Mouse (Mus musculus) kidney, adult 9 months (tissue): ENCODE data around the gene Gm28048.

Source experiments
- DNase-seq: peaks from one replicate; pipeline ENCODE4 v3.0.0; 2022

Gene Gm28048

DNA sequence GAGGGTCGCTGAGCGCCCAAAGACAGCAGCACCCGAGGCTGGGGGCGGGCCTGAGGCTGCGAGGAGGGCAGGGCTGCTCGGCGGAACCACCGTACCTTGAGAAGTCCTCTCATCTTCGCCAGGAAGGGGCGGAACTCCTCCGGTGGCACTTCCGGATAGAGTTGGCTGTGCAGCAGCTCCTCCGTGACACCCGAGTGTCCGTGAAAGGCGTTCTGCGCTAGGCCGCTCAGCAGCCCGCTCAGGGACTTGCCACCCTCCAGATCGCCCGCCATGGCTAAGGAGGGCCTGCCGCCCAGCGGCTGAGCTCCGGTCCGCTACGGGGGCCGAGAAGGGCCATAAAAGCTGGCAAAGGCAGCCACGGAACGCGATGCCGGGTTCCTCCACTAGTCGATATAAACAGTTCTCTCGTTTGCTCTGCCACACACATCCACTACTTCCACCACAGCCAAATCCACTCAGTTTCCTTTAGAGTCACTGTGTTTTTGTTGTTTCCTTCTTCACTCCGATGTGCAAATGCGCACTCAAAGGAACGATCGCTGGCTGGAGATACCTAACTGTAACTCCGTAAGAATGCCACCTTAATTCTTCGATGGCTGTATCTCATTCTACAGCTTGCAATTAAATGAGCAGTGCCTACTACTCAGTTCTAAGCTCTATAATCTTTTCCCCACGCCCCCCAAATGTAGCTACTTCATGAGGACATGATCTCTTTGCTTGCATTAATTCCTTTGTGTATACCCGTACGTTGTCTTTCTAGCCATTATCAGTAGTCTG lies at the start of gene Gm28048, which contains the start of gene Commd1:
Gm28048 (minus strand) TSS at position 107 of the 774 bp plus-strand sequence.
Commd1 (minus strand) TSS at position 399 of the 774 bp plus-strand sequence.
- peak; percentile 96 for DNase-seq

DNA sequence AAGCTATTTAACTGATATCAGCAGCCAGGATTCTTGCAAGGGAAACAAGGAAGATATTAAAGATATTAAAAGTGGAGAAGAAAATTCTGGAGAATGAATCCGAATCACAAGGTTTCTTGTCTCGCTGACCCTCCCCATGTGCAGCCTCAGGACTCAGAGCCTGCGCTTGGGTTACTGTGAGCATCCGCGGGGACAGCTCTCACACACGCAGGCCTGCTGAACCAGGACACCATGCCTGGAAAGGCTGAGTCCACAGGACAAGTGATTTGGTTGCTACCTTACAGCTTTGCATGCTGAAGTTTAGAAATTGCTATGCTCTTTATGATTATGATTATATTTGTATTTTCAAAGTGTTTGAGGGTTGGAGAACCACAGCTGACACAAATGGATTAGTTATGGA lies 47.5 kb upstream of the Gm28048 start:
- DNase-seq, result no peak

DNA sequence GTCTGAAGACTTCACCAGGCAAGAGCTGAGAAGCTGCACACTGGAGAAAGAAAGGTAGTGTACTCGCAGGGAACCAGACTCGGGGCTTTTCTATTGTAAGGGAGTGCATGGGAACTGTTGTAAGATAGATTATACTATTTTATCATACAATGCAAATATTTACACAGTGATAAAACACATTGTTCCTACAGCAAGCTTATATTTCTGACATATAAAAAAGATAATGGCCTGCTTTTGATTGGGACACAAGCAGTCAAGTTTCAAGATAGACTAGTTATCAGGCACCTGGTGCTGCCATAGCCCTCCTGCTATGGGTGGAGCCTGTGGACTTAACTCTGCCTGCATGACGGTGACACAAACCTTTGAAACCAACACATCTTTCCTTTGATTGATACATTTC lies 47.1 kb upstream of the Gm28048 start:
- DNase-seq, result no peak

- no peak for DNase-seq
These were observed 42.3 kb upstream of the Gm28048 start for GRCm38 (mm10) chr11:23024169-23024568.

GRCm38 (mm10) chr11:23023155-23023554 lies 41.3 kb upstream of the Gm28048 start:
- DNase-seq, result no peak

- DNase-seq, result no peak
These were observed 39.0 kb upstream of the Gm28048 start for GRCm38 (mm10) chr11:23020841-23021240.

DNA sequence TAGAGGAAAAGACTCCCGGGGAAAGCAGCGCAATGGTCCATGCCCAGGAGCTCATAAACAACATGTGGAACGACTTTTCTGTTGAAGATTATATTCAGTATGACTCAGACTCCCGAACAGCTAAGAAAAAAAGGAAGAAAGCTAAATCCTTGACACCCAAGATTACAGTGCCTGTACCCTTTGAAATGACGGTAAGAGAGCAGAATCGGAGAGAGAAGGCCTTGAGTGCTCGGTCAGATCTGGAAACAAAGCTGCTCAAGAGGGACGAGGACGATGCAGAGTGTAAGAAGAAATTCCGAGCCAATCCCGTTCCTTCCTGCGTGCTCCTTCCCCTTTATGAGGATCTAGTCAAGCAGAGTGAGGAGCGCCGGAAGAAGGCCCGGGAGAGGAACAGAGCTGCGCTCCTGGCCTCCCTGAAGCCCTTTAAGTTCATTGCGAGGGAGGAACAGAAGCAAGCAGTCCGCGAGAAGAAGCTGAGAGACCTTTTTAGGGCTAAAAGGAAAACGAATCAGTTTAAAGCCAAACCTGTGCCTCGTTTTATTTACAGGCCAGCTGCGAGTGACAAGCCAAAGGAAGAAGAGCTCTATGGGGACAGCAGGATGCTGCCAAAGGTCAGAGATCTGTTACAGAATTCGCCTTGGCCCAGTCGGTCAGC lies 38.4 kb upstream of the Gm28048 start:
- DNase-seq, result no peak

- no peak for DNase-seq
These were observed 36.1 kb upstream of the Gm28048 start for GRCm38 (mm10) chr11:23017943-23018342.

- DNase-seq, result no peak
These were observed 33.1 kb upstream of the Gm28048 start for GRCm38 (mm10) chr11:23014996-23015395.

DNA sequence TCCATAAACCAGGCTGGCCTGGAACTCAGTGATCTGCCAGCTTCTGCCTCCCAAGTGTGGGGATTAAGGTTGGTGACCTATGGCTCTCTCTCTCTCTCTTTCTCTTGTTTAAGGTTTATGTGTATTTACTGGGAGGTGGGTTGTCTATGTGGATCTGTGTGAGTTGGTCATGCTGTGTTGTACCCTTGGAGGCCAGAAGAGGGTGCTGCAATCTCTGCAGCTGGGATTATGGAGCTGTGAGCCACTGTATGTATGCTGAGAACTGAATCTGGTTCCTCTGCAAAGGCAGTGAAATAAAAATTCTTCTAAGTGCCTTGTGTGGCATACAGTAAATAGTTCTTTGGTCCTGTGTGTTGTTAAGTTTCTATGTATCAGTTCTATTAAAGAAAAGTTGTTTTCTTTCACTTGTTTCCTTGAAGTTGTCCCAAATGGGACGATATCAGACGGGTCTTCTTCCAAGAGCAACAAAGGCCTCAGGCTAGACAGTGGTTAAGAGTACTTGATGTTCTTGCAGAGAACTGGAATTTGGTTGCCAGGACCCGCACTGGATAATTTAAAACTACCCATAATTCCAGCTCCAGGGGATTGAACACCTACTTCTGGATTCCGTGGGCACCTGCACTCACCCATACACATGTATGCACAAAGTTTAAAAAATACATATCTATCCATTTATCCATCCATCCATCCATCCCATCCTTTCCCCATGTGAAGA lies 31.8 kb upstream of the Gm28048 start:
- DNase-seq, result no peak

DNA sequence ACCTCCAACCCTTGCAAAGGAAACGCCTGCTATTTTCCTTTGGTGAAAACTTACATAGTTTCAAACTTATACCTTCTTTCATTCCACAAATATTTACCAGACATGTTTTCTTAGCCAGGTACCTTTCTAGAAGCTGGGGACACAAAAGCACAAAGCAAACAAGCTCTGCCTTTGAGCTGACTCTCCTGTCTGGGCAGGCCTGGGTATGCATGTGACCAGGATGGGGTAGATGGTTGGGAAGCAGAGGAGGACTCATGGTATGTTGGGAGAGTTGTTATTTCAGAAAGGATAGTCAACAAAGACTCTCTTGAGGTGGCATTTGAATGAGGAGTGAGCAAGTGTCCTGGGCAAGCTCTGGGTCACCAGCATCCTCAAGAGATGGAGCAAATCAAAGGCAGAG lies 31.2 kb upstream of the Gm28048 start:
- DNase-seq, result no peak

DNA sequence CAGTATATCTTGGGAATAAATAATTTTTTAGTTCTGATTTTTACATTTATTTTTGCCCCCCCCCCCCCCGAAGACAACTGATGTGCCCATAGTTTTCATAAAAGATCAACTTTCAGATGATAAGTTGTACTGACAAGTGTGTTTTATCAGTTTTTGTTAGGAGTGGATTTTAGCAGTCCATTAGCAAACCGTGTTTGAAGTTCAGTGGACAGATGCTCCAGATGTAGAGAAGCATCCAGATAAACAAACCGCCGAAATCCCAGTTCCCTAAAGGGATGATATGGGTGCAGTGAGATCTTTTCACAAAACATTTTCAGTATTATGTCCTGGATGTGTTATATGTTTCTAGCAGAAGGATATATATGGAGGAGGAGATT lies 26.9 kb upstream of the Gm28048 start:
- no peak for DNase-seq

GRCm38 (mm10) chr11:23008181-23008823 lies 26.4 kb upstream of the Gm28048 start:
- DNase-seq, result peak; percentile 87

GRCm38 (mm10) chr11:23007481-23008180 lies 25.7 kb upstream of the Gm28048 start, which contains the start of gene Fam161a:
Gene Fam161a, plus strand, starts transcription at chr11:23007531.
- DNase-seq, result peak; percentile 96

- no peak for DNase-seq
These were observed 25.2 kb upstream of the Gm28048 start for GRCm38 (mm10) chr11:23007166-23007480.

GRCm38 (mm10) chr11:23005276-23005675 lies 23.4 kb upstream of the Gm28048 start:
- DNase-seq, result no peak

DNA sequence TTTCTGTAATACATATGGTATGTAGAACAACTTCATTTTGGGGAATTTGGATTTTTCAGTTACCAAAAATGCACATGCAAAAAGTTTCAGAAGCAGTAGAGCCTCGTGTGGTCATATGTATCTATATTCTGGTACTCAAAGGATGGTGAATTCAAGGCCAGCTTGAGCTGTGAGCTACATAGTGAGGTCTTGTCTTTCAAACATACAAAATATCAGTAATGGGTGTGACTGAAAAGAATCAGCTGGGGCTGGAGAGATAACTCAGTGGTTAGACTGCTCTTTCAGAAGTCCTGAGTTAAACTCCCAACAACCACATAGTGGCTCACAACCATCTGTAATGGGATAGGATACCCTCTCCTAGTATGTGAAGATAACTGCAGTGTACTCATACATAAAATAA lies 16.4 kb upstream of the Gm28048 start:
- DNase-seq, result no peak

GRCm38 (mm10) chr11:22995461-22995860 lies 13.6 kb upstream of the Gm28048 start:
- no peak for DNase-seq

DNA sequence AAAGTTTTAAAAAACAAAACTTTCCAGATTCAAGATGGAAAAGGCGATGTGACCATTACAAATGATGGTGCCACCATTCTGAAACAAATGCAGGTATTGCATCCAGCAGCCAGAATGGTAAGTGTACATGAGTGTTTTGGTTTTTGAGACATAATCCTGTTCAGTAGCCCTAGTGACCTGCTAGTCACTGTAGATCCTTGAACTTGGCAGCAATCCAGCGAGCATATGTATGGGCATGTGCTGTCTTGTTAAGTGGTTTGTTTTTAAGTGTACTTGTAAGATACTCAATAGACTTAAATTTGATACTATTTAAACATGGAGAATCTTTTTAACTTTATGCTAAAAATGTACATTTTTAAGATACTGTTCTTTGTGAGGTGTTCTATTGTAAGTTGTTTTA lies 12.4 kb upstream of the Gm28048 start:
- DNase-seq, result no peak

DNA sequence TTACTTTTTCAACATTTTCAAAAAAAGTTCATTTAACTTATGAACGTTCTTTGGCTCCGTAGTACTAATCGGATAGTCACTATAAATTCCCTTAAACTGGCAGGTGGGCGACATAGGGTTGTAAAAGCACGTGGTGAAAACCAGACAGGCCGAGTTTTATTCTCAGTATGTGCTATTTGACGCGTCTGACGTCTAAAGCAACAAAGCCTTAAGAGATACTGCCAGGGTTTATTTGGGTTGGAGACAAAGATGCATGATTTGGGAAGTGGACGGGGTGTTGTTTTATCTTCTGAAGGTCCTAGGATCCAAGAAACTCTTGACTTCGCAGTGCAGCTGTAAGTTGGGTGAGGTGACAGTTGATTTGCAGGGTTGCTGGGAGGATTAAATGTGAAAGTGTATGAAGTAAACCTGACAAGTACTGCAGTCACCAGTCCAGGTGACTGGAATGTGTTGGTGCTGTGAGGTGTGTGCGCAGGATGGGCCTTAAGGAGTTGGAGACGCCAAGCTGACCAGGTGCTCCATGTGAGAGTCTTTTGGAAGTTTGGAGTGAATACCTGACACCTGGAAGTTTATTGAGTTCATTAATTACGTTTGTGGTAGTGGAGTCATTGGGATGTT lies 9.4 kb upstream of the Gm28048 start:
- DNase-seq, result no peak

DNA sequence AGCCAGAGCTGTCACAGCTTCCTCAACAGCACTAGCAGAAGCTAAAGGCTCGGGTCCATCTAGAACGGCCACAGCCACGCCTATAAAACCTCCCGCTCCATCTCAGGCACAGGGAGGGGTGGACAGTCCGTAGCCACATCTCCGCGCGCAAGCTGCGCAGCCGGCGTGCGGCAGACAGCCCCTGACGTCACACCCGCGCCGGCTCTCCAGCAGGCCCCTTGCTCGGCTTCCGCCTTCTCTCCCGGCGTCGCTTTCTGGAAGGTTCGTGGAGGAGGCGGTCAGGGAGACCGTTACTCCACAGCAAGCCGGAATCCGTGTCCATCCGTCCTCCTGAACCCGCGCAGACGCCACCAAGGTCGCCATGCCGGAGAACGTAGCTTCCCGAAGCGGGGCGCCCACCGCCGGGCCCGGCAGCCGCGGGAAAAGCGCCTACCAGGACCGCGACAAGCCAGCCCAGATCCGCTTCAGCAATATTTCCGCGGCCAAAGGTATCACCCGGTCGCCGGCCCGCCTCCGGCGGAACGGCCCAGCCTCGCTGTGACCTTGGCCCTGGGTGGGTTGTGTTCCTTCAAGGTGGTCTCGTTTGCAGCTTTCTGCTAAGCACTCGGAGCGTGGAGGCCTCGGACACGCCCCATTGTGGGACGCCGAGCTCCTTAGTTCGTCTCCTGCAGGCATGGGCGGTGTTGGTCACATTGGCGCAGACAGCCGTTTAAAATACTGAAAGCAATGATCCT lies 8.7 kb upstream of the Gm28048 start, which contains the start of gene Cct4:
Cct4 (plus strand) TSS at position 127 of the 734 bp plus-strand sequence.
- DNase-seq, result peak; percentile 94
